19 mouse cellular contexts compared by ENCODE assay signal in genomic region chr7:73881252-73882042, GRCm38 (mm10).
A peak's percentile ranks its signal among the peaks of the same experiment; 100 is the strongest.
DNase-seq lines count a peak whose midpoint lies in the region; ATAC-seq and TF ChIP-seq lines count a peak whose summit lies in the region.
"Had no signal": no experiment of that assay in that cellular context is flagged by ENCODE, and none has a peak within 500 bp of the region (broad histone marks: within the 10 kb centered on the region; RNA-seq: fewer than 3 reads in every experiment).

No protein-coding gene starts in this region.

- DNase-seq in hindbrain, embryonic 10.5 days (ENCODE audit: low spot score) = peak; percentile 1
- no peak for DNase-seq in hindbrain, postnatal 0 days (ENCODE audit: low spot score)
- DNase-seq in midbrain, embryonic 14.5 days = peak; percentile 62
- no peak for DNase-seq in midbrain, embryonic 10.5 days (ENCODE audit: low spot score)
- peak; percentile 10 for DNase-seq in limb, embryonic 11.5 days (ENCODE audit: low spot score)
- DNase-seq in midbrain, postnatal 0 days (ENCODE audit: low spot score) = peak; percentile 12
- no peak for DNase-seq in urinary bladder, postnatal 25 days (ENCODE audit: low spot score)
- DNase-seq in cerebellum, adult 11-12 months = no peak
- DNase-seq: adrenal gland, adult 2 months; adrenal gland, postnatal 25 days; cerebellum, adult 8-10 months; cerebellum, postnatal 14 days; embryo, embryonic 11 days; gastrocnemius, postnatal 14 days had no signal

- 94% methylated on average over 13 of the region's 13 CpGs for WGBS in hindbrain, embryonic 10.5 days
- 74% methylated on average over 13 of the region's 13 CpGs for WGBS in hindbrain, postnatal 0 days
- WGBS in midbrain, embryonic 14.5 days = 72% methylated on average over 13 of the region's 13 CpGs
- WGBS in midbrain, embryonic 10.5 days = 92% methylated on average over 13 of the region's 13 CpGs
- WGBS in limb, embryonic 11.5 days = 92% methylated on average over 13 of the region's 13 CpGs
- WGBS in midbrain, postnatal 0 days = 64% methylated on average over 13 of the region's 13 CpGs

- no peak overlapping the region for H3K27ac ChIP-seq in hindbrain, embryonic 10.5 days
- H3K27ac ChIP-seq in hindbrain, postnatal 0 days = no peak overlapping the region
- H3K27ac ChIP-seq in midbrain, embryonic 14.5 days (replicated peaks; ENCODE audit: low read depth, low read length) = no peak overlapping the region; the same call in 1 of the 2 replicates
- H3K27ac ChIP-seq in midbrain, embryonic 10.5 days (replicated peaks) = no peak overlapping the region
- no peak overlapping the region for H3K27ac ChIP-seq in limb, embryonic 11.5 days (replicated peaks; ENCODE audit: low read depth, low read length)
- no peak overlapping the region for H3K27ac ChIP-seq in midbrain, postnatal 0 days (ENCODE audit: low read depth, low read length)
- H3K27ac ChIP-seq: embryonic facial prominence, embryonic 15.5 days; forebrain, embryonic 12.5 days had no signal

- H3K4me1 ChIP-seq in hindbrain, embryonic 10.5 days (replicated peaks) = no peaks in the 10 kb centered on the region
- H3K4me1 ChIP-seq in hindbrain, postnatal 0 days (ENCODE audit: insufficient read depth, low read length) = no peaks in the 10 kb centered on the region
- no peaks in the 10 kb centered on the region for H3K4me1 ChIP-seq in midbrain, embryonic 14.5 days (ENCODE audit: control insufficient read depth, insufficient read depth, low read length)
- no peaks in the 10 kb centered on the region for H3K4me1 ChIP-seq in midbrain, embryonic 10.5 days
- H3K4me1 ChIP-seq in limb, embryonic 11.5 days (ENCODE audit: control insufficient read depth, insufficient read depth, low read length) = no peaks in the 10 kb centered on the region
- H3K4me1 ChIP-seq in midbrain, postnatal 0 days (ENCODE audit: insufficient read depth, low read length) = no peaks in the 10 kb centered on the region
- H3K4me1 ChIP-seq: embryonic facial prominence, embryonic 15.5 days; forebrain, embryonic 12.5 days; heart, embryonic 12.5 days had no signal

- no peak overlapping the region for H3K9ac ChIP-seq in hindbrain, postnatal 0 days (replicated peaks; ENCODE audit: low read length)
- H3K9ac ChIP-seq in midbrain, embryonic 14.5 days (replicated peaks; ENCODE audit: low read length) = no peak overlapping the region
- no peak overlapping the region for H3K9ac ChIP-seq in limb, embryonic 11.5 days (ENCODE audit: low read length)
- no peak overlapping the region for H3K9ac ChIP-seq in midbrain, postnatal 0 days (replicated peaks; ENCODE audit: low read length, poor library complexity, severe bottlenecking)
- H3K9ac ChIP-seq: embryonic facial prominence, embryonic 15.5 days; forebrain, embryonic 12.5 days; heart, embryonic 12.5 days had no signal

- no peak for ATAC-seq in hindbrain, postnatal 0 days
- peak; percentile 34; the same call in 1 of the 2 replicates for ATAC-seq in midbrain, embryonic 14.5 days (ENCODE audit: low FRiP score, low TSS enrichment)
- no peak for ATAC-seq in limb, embryonic 11.5 days (ENCODE audit: insufficient number of reproducible peaks, low FRiP score, low TSS enrichment, low read depth)
- peak; percentile 49; the same call in 1 of the 2 replicates for ATAC-seq in midbrain, postnatal 0 days (ENCODE audit: low FRiP score)
- ATAC-seq: inflammation-experienced regulatory T-cells, adult 6 months had no signal

- no peak overlapping the region for H3K4me2 ChIP-seq in hindbrain, postnatal 0 days (ENCODE audit: low read depth, low read length)
- no peak overlapping the region for H3K4me2 ChIP-seq in midbrain, embryonic 14.5 days (ENCODE audit: low read length)
- H3K4me2 ChIP-seq in limb, embryonic 11.5 days (ENCODE audit: low read depth, severe bottlenecking) = no peak overlapping the region
- H3K4me2 ChIP-seq in midbrain, postnatal 0 days (ENCODE audit: low read depth, low read length, poor library complexity, severe bottlenecking) = no peak overlapping the region
- H3K4me2 ChIP-seq: embryonic facial prominence, embryonic 15.5 days; forebrain, embryonic 12.5 days; heart, embryonic 12.5 days had no signal

- no peaks in the 10 kb centered on the region for H3K36me3 ChIP-seq in hindbrain, embryonic 10.5 days
- H3K36me3 ChIP-seq in hindbrain, postnatal 0 days (ENCODE audit: insufficient read depth, low read length) = no peaks in the 10 kb centered on the region
- H3K36me3 ChIP-seq in midbrain, embryonic 14.5 days (ENCODE audit: control insufficient read depth, insufficient read depth, low read length) = no peaks in the 10 kb centered on the region
- H3K36me3 ChIP-seq in midbrain, embryonic 10.5 days = no peaks in the 10 kb centered on the region
- H3K36me3 ChIP-seq in limb, embryonic 11.5 days (ENCODE audit: control insufficient read depth, insufficient read depth, low read length) = no peaks in the 10 kb centered on the region
- no peaks in the 10 kb centered on the region for H3K36me3 ChIP-seq in midbrain, postnatal 0 days (ENCODE audit: insufficient read depth, low read length)
- H3K36me3 ChIP-seq: embryonic facial prominence, embryonic 15.5 days; forebrain, embryonic 12.5 days; heart, embryonic 12.5 days had no signal

- H3K9me3 ChIP-seq in hindbrain, embryonic 10.5 days = no peaks in the 10 kb centered on the region
- H3K9me3 ChIP-seq in hindbrain, postnatal 0 days (ENCODE audit: low read length) = no peaks in the 10 kb centered on the region
- no peaks in the 10 kb centered on the region for H3K9me3 ChIP-seq in midbrain, embryonic 14.5 days (ENCODE audit: control insufficient read depth, low read length)
- H3K9me3 ChIP-seq in midbrain, embryonic 10.5 days (replicated peaks) = no peaks in the 10 kb centered on the region
- no peaks in the 10 kb centered on the region for H3K9me3 ChIP-seq in limb, embryonic 11.5 days (ENCODE audit: control insufficient read depth, low read length)
- no peaks in the 10 kb centered on the region for H3K9me3 ChIP-seq in midbrain, postnatal 0 days (ENCODE audit: low read length)
- H3K9me3 ChIP-seq: embryonic facial prominence, embryonic 15.5 days; forebrain, embryonic 12.5 days; heart, embryonic 12.5 days had no signal

- no peak overlapping the region for H3K4me3 ChIP-seq in hindbrain, embryonic 10.5 days
- no peak overlapping the region for H3K4me3 ChIP-seq in hindbrain, postnatal 0 days (ENCODE audit: low read length)
- H3K4me3 ChIP-seq in midbrain, embryonic 14.5 days (replicated peaks; ENCODE audit: low read depth, low read length) = no peak overlapping the region
- H3K4me3 ChIP-seq in midbrain, embryonic 10.5 days = no peak overlapping the region
- H3K4me3 ChIP-seq in limb, embryonic 11.5 days (ENCODE audit: low read depth, low read length) = no peak overlapping the region
- H3K4me3 ChIP-seq in midbrain, postnatal 0 days (ENCODE audit: low read depth, low read length) = no peak overlapping the region
- H3K4me3 ChIP-seq: embryonic facial prominence, embryonic 15.5 days; erythroblast, embryonic 14.5 days; forebrain, embryonic 12.5 days; heart, embryonic 12.5 days had no signal

- no peak for TF ChIP-seq CTCF in hindbrain, postnatal 0 days (IDR thresholded peaks at IDR 0.05; ENCODE audit: low read depth)
- no peak for TF ChIP-seq CTCF in midbrain, postnatal 0 days (IDR thresholded peaks at IDR 0.05)

- no peaks in the 10 kb centered on the region for H3K27me3 ChIP-seq in hindbrain, embryonic 10.5 days (ENCODE audit: insufficient read depth, poor library complexity, severe bottlenecking)
- H3K27me3 ChIP-seq in hindbrain, postnatal 0 days (ENCODE audit: insufficient read depth, low read length) = no peaks in the 10 kb centered on the region
- H3K27me3 ChIP-seq in midbrain, embryonic 14.5 days (ENCODE audit: control insufficient read depth, insufficient read depth, low read length) = no peaks in the 10 kb centered on the region
- H3K27me3 ChIP-seq in midbrain, embryonic 10.5 days (ENCODE audit: low read depth, poor library complexity, severe bottlenecking) = no peaks in the 10 kb centered on the region
- H3K27me3 ChIP-seq in limb, embryonic 11.5 days (ENCODE audit: control insufficient read depth, insufficient read depth, low read length) = no peaks in the 10 kb centered on the region
- H3K27me3 ChIP-seq in midbrain, postnatal 0 days (ENCODE audit: insufficient read depth, low read length) = no peaks in the 10 kb centered on the region
- H3K27me3 ChIP-seq: embryonic facial prominence, embryonic 15.5 days; forebrain, embryonic 12.5 days; heart, embryonic 12.5 days had no signal

Comparison
In these comparisons a context has a peak if more than half of its experiments do, and no peak if none do; other contexts are left out.
1. DNase-seq: peak in hindbrain, embryonic 10.5 days (single experiment), midbrain, embryonic 14.5 days (single experiment), limb, embryonic 11.5 days (single experiment) and midbrain, postnatal 0 days (single experiment); none in hindbrain, postnatal 0 days (single experiment), midbrain, embryonic 10.5 days (single experiment), urinary bladder, postnatal 25 days (single experiment) and cerebellum, adult 11-12 months (single experiment).
2. ATAC-seq: peak in midbrain, embryonic 14.5 days (single experiment) and midbrain, postnatal 0 days (single experiment); none in hindbrain, postnatal 0 days (single experiment) and limb, embryonic 11.5 days (single experiment).